Mouse (Mus musculus) kidney, postnatal 0 days (tissue): ENCODE data around the gene Unc5cl. TPM values are rescaled to one million over a fixed set of nuclear protein-coding genes. Genes with fewer than 3 reads are reported as not detected.

Experiments used
- ATAC-seq: fragments of 200-750 bp; cut with Nextera tagmentation; replicated peaks from 2 replicates; pipeline ENCODE4 v1.8.0; 2017; ENCODE audit warnings: low read depth, moderate number of reproducible peaks, moderate TSS enrichment, moderate library complexity; ENCODE audit not compliant: low FRiP score
- DNase-seq: peaks from one replicate; pipeline ENCODE4 v3.0.0-alpha.2; 2016; ENCODE audit warnings: low spot score
- H3K27ac ChIP-seq: fragments of 300-500 bp; sonication (generic); 2 replicates; pipeline ENCODE4 v1.5.1; 2014; ENCODE audit warnings: mild to moderate bottlenecking
- H3K27me3 ChIP-seq: fragments of 300-500 bp; sonication (generic); 2 replicates; pipeline ENCODE4 v1.6.1; 2014; ENCODE audit warnings: low read length, mixed read lengths; ENCODE audit not compliant: insufficient read depth
- H3K36me3 ChIP-seq: fragments of 300-500 bp; sonication (generic); 2 replicates; pipeline ENCODE4 v1.6.1; 2014; ENCODE audit warnings: low read length, mixed read lengths; ENCODE audit not compliant: insufficient read depth
- H3K4me1 ChIP-seq: fragments of 300-500 bp; sonication (generic); replicated peaks from 2 replicates; pipeline ENCODE4 v1.6.1; 2014; ENCODE audit warnings: antibody characterized with exemption, low read length, mixed read lengths; ENCODE audit not compliant: insufficient read depth
- H3K4me2 ChIP-seq: fragments of 300-500 bp; sonication (generic); 2 replicates; pipeline ENCODE4 v1.6.1; 2014; ENCODE audit warnings: mild to moderate bottlenecking, low read length, moderate library complexity, mixed read lengths
- H3K4me3 ChIP-seq: fragments of 300-500 bp; sonication (generic); replicated peaks from 2 replicates; pipeline ENCODE4 v1.5.1; 2014; ENCODE audit warnings: low read depth, low read length
- H3K9ac ChIP-seq: fragments of 300-500 bp; sonication (generic); 2 replicates; pipeline ENCODE4 v1.6.1; 2014; ENCODE audit warnings: low read depth, low read length
- H3K9me3 ChIP-seq: fragments of 300-500 bp; sonication (generic); replicated peaks from 2 replicates; pipeline ENCODE4 v1.6.1; 2016; ENCODE audit warnings: low read length, inconsistent platforms, mixed read lengths
- CTCF ChIP-seq: IDR thresholded peaks from 2 replicates; pipeline ENCODE4 v1.5.1; 2016; ENCODE audit warnings: antibody characterized with exemption, low read depth, mild to moderate bottlenecking, moderate library complexity
- WGBS: fragments of 180-500 bp; shearing (Covaris S2); extraction: QIAGEN DNeasy Blood & Tissue Kit; methylation state at CpG from one replicate; pipeline ENCODE4 v1.1.7; 2014; 5-methylcytosine and 5-hydroxymethylcytosine counted together
- polyA plus RNA-seq: library from polyadenylated mRNA; unstranded; fragments of >200 nt; fragmentation: Nextera tagmentation; extraction: Ambion mirVana; gene quantifications from 2 replicates; pipeline ENCODE4 v1.2.1, GENCODE M21; 2015

The Unc5cl gene
- polyA plus RNA-seq, 1 experiment from 2014 or later: 3.6 TPM

DNA sequence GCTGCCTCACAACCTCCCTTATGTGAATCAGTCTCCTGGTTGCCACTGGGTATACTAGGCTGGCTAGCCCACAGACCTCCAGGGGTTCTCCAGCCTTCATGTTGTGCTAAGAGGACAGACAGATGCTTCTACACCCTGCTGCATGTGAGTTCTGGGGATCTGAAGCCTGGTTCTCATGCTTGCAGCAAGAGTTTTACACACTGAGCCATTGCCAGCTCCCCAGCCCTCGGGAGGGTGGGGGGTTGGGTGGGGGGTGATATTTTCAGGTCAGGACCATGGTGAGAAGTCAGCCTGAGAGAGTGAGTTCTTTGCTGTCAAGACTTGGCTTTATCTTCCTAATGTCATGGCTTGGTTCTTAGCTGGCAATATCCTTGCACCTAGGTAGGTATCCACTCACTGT is 35.9 kb upstream of the Unc5cl start:
- Histone ChIP-seq H3K4me1 (peaks cover 10% of the 10 kb centered on the region), H3K9ac (no peak overlapping the region), H3K27ac (peak overlapping the region; percentile 66), H3K36me3 (peaks cover 12% of the 10 kb centered on the region; the same call in 1 of the 2 replicates), H3K9me3 (no peaks in the 10 kb centered on the region), H3K27me3 (no peaks in the 10 kb centered on the region), H3K4me3 (no peak overlapping the region), H3K4me2 (peak overlapping the region; percentile 31)
- 81% methylated on average over 1 of the region's 1 CpGs for WGBS
- no peak for TF ChIP-seq CTCF
- DNase-seq (no peak), ATAC-seq (no peak)

DNA sequence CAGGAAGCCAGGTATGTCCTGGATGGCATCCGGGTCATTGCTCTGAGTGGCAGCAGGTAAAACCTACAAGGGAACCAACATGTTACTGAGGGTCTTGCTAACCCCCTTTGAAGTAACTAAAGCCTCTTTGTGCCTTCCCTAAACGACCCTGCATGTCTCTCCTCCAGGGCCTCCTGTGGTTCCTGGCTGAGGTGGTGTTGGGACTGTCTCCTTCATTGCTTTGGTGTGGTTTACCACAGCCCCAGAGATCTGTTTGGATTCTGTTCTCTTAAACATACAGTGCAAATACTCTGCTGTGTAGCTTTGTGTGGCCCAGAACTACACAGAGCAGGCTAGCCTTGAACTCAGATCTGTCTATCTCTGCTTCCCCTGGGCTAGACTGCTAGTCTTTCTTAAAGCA is 35.1 kb upstream of the Unc5cl start:
- DNase-seq (no peak), ATAC-seq (no peak)
- Histone ChIP-seq H3K27me3 (no peaks in the 10 kb centered on the region), H3K4me2 (no peak overlapping the region), H3K9ac (no peak overlapping the region), H3K27ac (no peak overlapping the region), H3K4me1 (peaks cover 10% of the 10 kb centered on the region), H3K36me3 (peaks cover 8% of the 10 kb centered on the region; the same call in 1 of the 2 replicates), H3K4me3 (no peak overlapping the region), H3K9me3 (no peaks in the 10 kb centered on the region)
- TF ChIP-seq CTCF: no peak
- WGBS: 56% methylated on average over 2 of the region's 2 CpGs

DNA sequence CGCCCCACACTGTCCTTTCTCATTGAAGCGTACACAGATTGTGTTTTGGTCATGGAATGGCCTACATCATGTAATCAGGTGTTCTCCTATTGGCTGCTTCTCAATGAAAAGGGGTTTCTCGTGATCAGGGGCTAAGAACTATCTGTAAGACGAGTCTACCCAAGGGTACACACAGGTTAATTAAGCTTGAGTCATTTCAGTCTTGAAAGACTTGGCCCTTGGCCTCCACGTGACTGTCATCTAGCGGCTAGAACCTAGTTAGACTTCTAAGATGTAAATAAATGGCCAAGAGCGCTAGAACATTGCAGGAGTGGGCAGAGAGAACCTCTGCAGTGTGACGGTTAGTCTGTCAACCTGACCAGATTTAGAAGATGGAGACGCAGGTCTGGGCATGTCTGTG is 30.5 kb upstream of the Unc5cl start:
- Histone ChIP-seq H3K27me3 (no peaks in the 10 kb centered on the region), H3K9me3 (no peaks in the 10 kb centered on the region), H3K27ac (0 out of 2 replicates have a peak overlapping the region, but pooled peaks have one; percentile 6), H3K4me2 (no peak overlapping the region), H3K9ac (no peak overlapping the region), H3K36me3 (no peaks in the 10 kb centered on the region), H3K4me3 (no peak overlapping the region), H3K4me1 (peaks cover 20% of the 10 kb centered on the region)
- no peak for TF ChIP-seq CTCF
- ATAC-seq (peak; percentile 57), DNase-seq (no peak)
- WGBS: 76% methylated on average over 9 of the region's 9 CpGs

GRCm38 (mm10) chr17:48425823-48426612 is 28.7 kb upstream of the Unc5cl start:
- peaks cover 25% of the 10 kb centered on the region for H3K4me1 ChIP-seq
- H3K27ac ChIP-seq: 0 out of 2 replicates have a peak overlapping the region, but pooled peaks have one; percentile 15
- WGBS: 33% methylated on average over 9 of the region's 9 CpGs
- H3K4me3 ChIP-seq: no peak overlapping the region
- H3K36me3 ChIP-seq: no peaks in the 10 kb centered on the region
- no peak overlapping the region for H3K9ac ChIP-seq
- no peak overlapping the region for H3K4me2 ChIP-seq
- DNase-seq: no peak
- ATAC-seq: no peak
- H3K9me3 ChIP-seq: no peaks in the 10 kb centered on the region
- TF ChIP-seq CTCF: no peak
- no peaks in the 10 kb centered on the region for H3K27me3 ChIP-seq

- Histone ChIP-seq H3K4me3 (no peak overlapping the region), H3K9ac (0 out of 2 replicates have a peak overlapping the region, but pooled peaks have one; percentile 37), H3K4me2 (no peak overlapping the region), H3K27me3 (no peaks in the 10 kb centered on the region), H3K27ac (peak overlapping the region; percentile 68), H3K9me3 (no peaks in the 10 kb centered on the region), H3K36me3 (no peaks in the 10 kb centered on the region), H3K4me1 (peaks cover 30% of the 10 kb centered on the region)
- 43% methylated on average over 13 of the region's 13 CpGs for WGBS
- DNase-seq: no peak
- no peak for TF ChIP-seq CTCF
- 0 out of 2 replicates have a peak, but pooled peaks have one; percentile 34 for ATAC-seq
Measured at GRCm38 (mm10) chr17:48426991-48427750, 27.5 kb upstream of the Unc5cl start.

DNA sequence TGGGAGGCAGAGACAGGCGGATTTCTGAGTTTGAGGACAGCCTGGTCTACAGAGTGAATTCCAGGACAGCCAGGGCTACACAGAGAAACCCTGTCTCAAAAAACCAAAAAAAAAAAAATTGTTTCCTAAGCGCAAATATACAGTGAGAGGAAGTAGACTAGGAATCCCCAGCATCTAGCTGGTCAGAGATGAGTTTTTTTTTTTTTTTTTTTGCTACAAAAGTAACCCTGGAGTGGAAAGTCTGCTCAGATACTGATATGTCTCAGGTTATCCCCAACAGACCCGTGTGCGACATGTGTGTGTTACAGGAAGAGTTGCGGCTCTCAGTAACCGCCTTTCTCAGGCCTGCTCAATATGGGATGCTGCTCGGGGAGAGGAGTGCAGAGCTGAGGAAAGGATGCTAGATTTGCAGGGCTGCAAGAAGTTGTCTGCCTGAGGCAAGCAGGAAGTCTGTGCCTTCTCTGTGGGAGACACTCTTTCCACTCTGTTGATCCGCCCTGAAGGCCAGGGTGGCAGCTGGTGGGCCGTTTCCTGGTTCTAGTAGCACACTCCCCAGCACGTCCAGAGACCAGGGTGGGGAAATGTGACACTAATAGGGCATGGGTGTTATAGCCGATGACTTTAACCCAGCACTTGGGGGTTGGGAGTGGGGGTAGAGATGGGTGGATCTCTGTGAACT is 26.7 kb upstream of the Unc5cl start:
- 39% methylated on average over 11 of the region's 11 CpGs for WGBS
- Histone ChIP-seq H3K9ac (no peak overlapping the region), H3K27me3 (no peaks in the 10 kb centered on the region), H3K4me3 (no peak overlapping the region), H3K4me2 (no peak overlapping the region), H3K4me1 (peaks cover 30% of the 10 kb centered on the region), H3K27ac (peak overlapping the region; percentile 68), H3K36me3 (no peaks in the 10 kb centered on the region), H3K9me3 (no peaks in the 10 kb centered on the region)
- DNase-seq (peak; percentile 61), ATAC-seq (peak; percentile 18; the same call in 1 of the 2 replicates)
- TF ChIP-seq CTCF: no peak
